Mouse (Mus musculus): ENCODE results near the gene Gm37419.

Gm37419 gene

DNA sequence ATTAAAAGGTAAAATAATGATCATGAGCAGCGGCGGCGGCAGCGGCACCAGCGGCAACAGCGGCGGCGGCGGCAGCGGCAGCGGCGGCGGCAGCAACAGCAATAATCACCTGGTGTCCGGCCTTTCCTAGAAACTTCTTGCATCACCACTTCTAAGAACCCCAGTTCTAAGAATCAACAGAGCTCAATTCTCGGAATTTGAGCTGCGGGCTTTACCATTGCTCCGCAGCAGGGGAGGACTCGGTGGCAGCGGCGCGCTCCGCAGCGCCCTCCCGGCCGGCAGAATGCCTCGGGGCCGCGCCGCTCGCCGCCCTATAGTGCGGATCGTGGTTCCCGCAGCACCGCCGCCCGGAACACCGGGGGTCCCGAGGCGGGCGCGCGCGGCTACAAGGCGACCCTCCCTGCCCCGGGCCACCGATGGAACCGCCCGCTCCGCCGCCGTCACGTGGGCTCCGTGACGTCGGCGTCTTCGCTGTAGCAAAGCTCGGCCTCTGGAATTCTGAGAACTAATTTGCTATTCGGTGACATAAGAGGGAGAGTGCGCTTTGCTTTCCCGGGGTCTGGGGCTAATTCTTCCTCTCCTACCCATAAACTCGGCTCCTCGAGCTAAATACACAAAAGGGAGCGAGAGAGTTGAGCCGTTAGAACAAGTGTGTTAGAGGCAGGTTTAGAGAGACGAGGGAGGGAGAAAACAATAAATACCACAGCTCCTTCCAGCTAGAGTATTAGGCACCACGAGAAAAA is at the start of gene Gm37419, which contains the start of gene Bcl6:
Gene Gm37419, plus strand, starts transcription at position 17 of the 743 bp plus-strand sequence.
Gene Bcl6, minus strand, starts transcription at position 387 of the 743 bp plus-strand sequence.
- DNase-seq, result peak; percentile 90

- no peak for DNase-seq
Observed at GRCm38 (mm10) chr16:23944801-23945200, 43.5 kb upstream of the Gm37419 start.

GRCm38 (mm10) chr16:23947654-23948053 is 40.6 kb upstream of the Gm37419 start:
- no peak for DNase-seq

DNA sequence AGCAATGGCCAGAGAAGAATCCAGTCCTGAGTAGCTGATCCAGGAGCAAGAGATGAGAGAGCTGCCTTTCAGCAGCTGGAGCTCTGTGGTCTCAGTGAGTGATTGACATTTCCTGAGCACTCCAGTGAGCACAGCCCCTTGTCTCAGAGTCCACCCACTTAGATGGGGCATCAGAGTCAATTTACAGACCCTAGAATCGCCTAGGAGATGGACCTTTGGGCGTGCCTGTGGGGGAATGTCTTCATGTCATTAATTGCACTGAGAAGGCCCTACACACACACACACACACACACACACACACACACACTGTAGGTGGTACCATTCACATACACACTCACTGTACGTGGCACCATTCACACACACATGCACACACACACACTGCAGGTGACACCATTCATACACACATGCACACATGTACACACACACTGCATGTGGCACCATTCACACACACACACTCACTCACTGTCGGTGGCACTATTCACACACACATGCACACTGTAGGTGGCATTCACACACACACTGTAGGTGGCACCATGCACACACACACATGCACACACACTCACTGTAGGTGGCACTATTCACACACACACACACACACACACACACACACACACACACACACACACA is 36.1 kb upstream of the Gm37419 start:
- DNase-seq, result no peak

DNA sequence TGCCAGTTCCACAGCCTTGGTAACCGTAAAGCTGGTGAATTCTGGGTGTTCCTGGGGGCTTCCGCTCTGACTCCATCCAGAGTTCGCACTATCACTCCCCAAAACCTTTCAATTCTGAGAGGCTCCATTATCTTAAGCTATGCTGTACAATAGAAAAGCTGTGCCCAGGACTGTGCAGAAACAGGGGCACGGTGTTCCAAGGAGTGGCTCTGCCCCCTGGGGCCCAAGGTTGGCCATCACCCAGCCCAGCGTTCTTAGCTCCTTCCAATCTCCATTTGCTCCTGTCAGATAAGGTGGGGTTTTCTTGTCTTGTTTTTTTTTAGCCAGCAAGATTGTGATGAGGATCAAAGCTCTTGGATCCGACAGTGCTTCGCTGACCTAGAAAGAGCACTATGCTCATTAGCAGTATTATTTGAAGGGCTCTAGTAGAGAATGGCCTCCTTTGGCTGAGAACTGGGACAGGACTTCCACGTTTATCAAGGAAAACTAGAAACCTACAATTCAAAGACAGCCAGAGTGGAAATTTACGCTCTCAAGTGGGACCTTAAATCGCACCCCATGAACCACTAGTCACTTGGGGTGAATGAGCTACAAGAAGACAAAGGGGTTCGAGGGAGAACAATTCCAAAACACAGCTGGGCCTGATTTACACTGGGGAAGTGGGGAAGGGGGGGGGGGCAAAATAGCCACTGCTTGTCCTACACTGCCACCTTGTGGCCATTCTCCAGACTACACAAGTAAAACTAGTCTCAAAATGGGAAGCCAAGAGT is 34.9 kb upstream of the Gm37419 start:
- DNase-seq, result no peak

DNA sequence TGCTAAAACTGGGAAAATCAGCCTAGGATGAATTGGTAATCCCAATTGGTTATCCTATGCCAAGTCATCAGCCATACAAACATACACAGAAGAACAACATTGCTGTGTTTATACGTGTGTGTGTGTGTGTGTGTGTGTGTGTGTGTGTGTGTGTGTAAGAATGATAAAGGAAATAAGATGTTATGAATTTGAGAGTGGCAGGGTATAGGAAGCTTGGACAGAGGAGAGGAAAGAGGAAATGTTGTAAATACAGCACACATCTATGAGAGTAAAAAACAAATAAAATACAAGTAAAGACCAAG is 34.4 kb upstream of the Gm37419 start:
- no peak for DNase-seq

GRCm38 (mm10) chr16:23958938-23959337 is 29.3 kb upstream of the Gm37419 start:
- no peak for DNase-seq

GRCm38 (mm10) chr16:23962401-23962800 is 25.9 kb upstream of the Gm37419 start:
- no peak for DNase-seq

GRCm38 (mm10) chr16:23963896-23964668 is 24.2 kb upstream of the Gm37419 start:
- DNase-seq, result peak; percentile 21

DNA sequence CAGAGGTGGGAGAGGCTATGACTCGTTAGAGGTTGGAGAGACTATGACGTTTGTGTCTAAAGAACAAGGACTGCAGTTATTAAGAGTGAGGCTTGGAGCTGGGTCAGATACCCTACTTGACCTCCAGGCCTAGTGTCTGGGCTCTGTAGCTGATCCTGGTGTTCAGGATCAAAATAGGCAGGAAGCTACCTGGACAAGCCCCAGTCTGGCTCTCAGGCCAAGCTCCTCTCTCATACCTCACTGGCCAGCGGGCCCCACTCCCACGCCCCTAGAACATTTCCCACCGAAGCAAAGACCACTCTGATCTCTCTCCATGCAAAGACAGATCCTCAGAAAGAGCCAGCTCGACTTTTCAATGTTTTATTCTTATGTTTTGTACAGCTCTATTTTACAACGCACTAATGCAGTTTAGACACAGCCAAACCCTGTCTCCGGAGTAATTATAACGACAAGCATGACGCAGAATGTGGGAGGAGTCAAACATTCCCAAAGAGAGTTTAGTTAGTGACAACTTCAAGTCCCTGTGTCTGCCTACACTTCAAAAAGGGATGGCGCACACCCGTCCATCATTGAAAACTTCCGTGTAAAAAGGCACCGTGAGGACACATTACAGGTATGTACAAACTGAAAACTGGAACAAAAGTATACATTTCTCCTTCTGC is 23.4 kb upstream of the Gm37419 start:
- no peak for DNase-seq

DNA sequence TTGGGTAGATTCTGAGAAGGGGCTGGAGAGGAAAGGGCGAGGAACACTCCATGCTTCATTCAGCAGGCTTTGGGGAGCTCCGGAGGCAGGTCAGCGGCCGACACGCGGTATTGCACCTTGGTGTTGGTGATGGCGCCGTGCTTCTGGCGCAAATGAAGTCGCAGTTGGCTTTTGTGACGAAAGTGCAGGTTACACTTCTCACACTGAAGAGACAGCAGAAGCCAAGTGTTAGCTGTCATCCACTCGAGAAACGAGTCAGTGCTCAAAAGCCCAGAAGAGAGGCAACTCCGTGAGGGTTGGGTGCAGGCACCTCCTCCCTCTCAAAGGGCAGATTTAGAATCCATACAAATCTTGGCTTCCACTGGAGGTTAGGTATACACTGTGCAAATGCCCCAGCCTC is 22.2 kb upstream of the Gm37419 start:
- no peak for DNase-seq

- DNase-seq, result no peak
Observed at GRCm38 (mm10) chr16:23967301-23967700, 21.0 kb upstream of the Gm37419 start.

GRCm38 (mm10) chr16:23968888-23969287 is 19.4 kb upstream of the Gm37419 start:
- DNase-seq, result no peak

- peak; percentile 26 for DNase-seq
Observed at GRCm38 (mm10) chr16:23969919-23970318, 18.4 kb upstream of the Gm37419 start.

- DNase-seq, result peak; percentile 33
Observed at GRCm38 (mm10) chr16:23972126-23972740, 16.0 kb upstream of the Gm37419 start.

GRCm38 (mm10) chr16:23972901-23973300 is 15.4 kb upstream of the Gm37419 start:
- no peak for DNase-seq

DNA sequence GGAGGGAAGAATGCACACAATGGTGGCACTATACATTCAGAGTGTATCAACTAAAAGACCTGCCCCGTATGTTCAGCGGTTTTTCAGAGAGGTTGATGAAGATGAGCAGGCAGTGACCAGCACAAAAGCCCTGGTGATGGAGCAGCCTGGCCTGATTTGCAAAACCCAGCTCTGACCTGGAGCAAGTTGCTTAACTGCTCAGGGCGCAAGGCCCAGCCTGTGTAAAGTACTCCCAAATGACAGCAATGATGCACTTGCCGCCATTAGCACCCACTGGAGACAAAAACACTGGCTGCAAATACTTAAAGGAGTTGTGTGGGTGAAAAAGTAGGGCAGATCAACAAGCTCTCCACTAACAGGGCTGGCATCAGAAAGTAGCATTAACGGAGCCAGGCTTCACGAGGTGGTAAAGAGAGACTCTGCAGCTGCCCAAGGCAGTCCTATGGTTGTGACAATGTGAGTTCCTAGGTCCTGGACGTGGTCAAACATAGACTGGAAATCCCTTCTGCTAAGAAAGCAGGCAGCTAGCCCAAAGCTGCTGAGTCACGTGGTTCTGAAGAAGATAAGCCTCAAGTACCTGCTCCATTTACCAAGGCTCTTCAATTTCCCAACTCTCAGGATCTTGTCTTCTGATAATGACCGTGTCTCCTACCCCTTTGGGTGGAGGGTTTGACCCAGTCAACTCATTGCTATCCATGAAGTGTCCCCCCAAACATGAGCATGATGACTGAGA is 14.5 kb upstream of the Gm37419 start:
- DNase-seq, result no peak

DNA sequence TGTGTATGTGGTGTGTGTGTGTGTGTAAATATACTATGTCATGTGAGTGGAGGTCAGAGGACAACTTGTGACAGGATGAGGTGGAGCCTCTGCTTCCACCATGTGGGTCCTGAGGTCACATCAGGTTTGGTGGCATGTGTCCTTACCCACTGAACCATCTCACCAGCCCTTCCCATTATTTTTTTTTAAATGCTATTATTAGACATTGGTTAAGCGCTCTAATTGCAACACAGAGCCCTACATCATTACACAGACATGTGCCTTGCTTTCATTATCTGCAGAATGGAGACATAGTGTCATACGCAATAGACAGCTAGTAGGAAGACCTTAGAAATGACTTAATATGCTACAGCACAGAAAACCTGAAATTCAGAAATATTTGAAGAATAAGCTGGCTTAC is 12.1 kb upstream of the Gm37419 start:
- DNase-seq, result no peak

DNA sequence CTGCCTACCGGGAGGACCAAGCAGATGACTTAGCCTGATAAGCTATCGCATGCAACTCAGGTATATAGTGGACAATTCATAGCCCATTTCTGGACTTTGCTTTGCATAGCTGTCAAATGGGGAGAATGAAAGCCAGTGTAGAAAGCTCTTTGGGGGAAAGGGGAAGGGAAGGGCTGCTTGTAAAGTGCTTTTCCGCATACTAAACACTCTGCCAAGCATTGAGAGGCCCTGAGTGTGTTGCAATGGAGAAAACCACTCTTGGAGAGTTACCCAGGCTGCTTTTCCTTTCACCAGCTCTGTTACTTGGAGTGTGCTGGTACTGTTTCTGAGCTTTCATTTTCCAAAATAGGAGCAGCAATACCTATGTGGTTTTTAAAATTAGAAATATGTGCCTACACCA is 10.6 kb upstream of the Gm37419 start:
- DNase-seq, result no peak

GRCm38 (mm10) chr16:23978495-23978894 is 9.8 kb upstream of the Gm37419 start:
- no peak for DNase-seq

GRCm38 (mm10) chr16:23979446-23979845 is 8.8 kb upstream of the Gm37419 start:
- no peak for DNase-seq
